Mouse (Mus musculus) intestine, postnatal 0 days (tissue): ENCODE measurements at regions not wholly inside any gene's neighbourhood (a gene's known extent, or its start where the extent isn't known, plus 50 kb on each side); places are given as distances from the start of the nearest gene placed in this dataset.

Experiments
- ATAC-seq: fragments of 200-750 bp; cut with Nextera tagmentation; 2 replicates; pipeline ENCODE4 v1.8.0; 2017; ENCODE audit warnings: mild to moderate bottlenecking, moderate TSS enrichment, moderate library complexity
- H3K27ac ChIP-seq: fragments of 300-500 bp; sonication (generic); 2 replicates; pipeline ENCODE4 v1.5.1; 2014; ENCODE audit warnings: mild to moderate bottlenecking, low read depth, low read length, moderate library complexity
- H3K27me3 ChIP-seq: fragments of 300-500 bp; sonication (generic); replicated peaks from 2 replicates; pipeline ENCODE4 v1.6.1; 2014; ENCODE audit warnings: low read length, mixed read lengths; ENCODE audit not compliant: control insufficient read depth, insufficient read depth
- H3K36me3 ChIP-seq: fragments of 300-500 bp; sonication (generic); 2 replicates; pipeline ENCODE4 v1.6.1; 2014; ENCODE audit warnings: mild to moderate bottlenecking, moderate library complexity; ENCODE audit not compliant: control insufficient read depth, insufficient read depth
- H3K4me1 ChIP-seq: fragments of 300-500 bp; sonication (generic); replicated peaks from 2 replicates; pipeline ENCODE4 v1.6.1; 2014; ENCODE audit warnings: antibody characterized with exemption, low read length, mixed read lengths; ENCODE audit not compliant: control insufficient read depth, insufficient read depth
- H3K4me2 ChIP-seq: fragments of 300-500 bp; sonication (generic); replicated peaks from 2 replicates; pipeline ENCODE4 v1.6.1; 2014; ENCODE audit warnings: low read depth, mild to moderate bottlenecking, moderate library complexity
- H3K4me3 ChIP-seq: fragments of 300-500 bp; sonication (generic); 2 replicates; pipeline ENCODE4 v1.5.1; 2014; ENCODE audit warnings: low read depth, low read length
- H3K9ac ChIP-seq: fragments of 300-500 bp; sonication (generic); 2 replicates; pipeline ENCODE4 v1.6.1; 2014; ENCODE audit warnings: mild to moderate bottlenecking, low read depth, low read length
- H3K9me3 ChIP-seq: fragments of 300-500 bp; sonication (generic); 2 replicates; pipeline ENCODE4 v1.6.1; 2016; ENCODE audit warnings: mixed run types; ENCODE audit not compliant: control insufficient read depth
- CTCF ChIP-seq: sonication (generic); IDR thresholded peaks from 2 replicates; pipeline ENCODE4 v1.5.1; 2016; ENCODE audit warnings: low read depth, mild to moderate bottlenecking, control low read depth, antibody characterized with exemption, moderate library complexity
- WGBS: fragments of 180-500 bp; shearing (Covaris S2); extraction: QIAGEN DNeasy Blood & Tissue Kit; methylation state at CpG from one replicate; pipeline ENCODE4 v1.1.7; 2014; 5-methylcytosine and 5-hydroxymethylcytosine counted together

DNA sequence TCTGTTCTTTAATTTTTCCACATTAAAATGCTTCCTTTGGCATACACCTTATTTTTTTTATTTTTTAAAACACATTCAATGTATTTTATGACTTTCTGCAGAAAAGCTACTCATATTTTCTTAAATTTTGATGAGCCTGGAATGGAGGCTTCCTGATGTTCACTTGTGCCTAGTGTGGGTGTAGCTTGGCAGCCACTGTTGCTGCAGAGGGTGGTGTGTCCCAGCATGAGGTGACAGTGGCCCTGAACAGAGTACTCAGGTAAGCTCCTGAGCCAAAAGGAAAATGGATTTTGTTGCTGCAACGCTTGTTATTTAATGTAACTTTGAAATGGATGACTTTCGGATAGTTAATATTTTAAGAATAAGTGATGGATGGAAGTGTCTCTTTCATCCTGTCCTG, 170.6 kb downstream of the Eipr1 start:
- Histone ChIP-seq H3K4me3 (no peak overlapping the region), H3K36me3 (no peaks in the 10 kb centered on the region), H3K27me3 (no peaks in the 10 kb centered on the region), H3K4me1 (no peaks in the 10 kb centered on the region), H3K4me2 (no peak overlapping the region), H3K27ac (no peak overlapping the region), H3K9ac (no peak overlapping the region), H3K9me3 (no peaks in the 10 kb centered on the region)
- WGBS: 94% methylated on average over 2 of the region's 2 CpGs
- ATAC-seq: no peak
- no peak for TF ChIP-seq CTCF

DNA sequence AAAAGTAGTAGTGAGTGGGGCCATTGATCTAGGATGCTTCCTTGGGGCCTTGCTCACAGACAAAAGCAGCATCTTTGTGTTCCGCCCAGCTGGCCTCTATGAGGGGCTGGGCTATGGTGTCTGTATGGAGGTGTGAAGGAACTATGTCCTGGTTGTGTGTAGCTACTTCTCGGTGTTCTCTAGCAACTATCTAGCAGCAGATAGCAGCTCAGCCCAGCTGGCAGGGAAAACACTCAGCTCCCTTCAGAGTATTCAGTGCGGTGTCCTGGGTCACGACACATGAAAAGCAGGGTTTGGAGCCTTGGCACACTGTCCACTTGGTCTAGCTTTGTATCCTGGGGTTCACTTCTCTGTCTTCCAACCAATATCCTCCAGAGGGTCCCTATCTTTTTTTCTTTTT, 173.6 kb downstream of the Eipr1 start:
- no peak overlapping the region for H3K4me2 ChIP-seq
- H3K27ac ChIP-seq: no peak overlapping the region
- no peaks in the 10 kb centered on the region for H3K36me3 ChIP-seq
- no peak overlapping the region for H3K9ac ChIP-seq
- no peaks in the 10 kb centered on the region for H3K27me3 ChIP-seq
- no peak for TF ChIP-seq CTCF
- H3K4me1 ChIP-seq: no peaks in the 10 kb centered on the region
- ATAC-seq: no peak
- 91% methylated on average over 4 of the region's 4 CpGs for WGBS
- H3K9me3 ChIP-seq: no peaks in the 10 kb centered on the region
- no peak overlapping the region for H3K4me3 ChIP-seq

DNA sequence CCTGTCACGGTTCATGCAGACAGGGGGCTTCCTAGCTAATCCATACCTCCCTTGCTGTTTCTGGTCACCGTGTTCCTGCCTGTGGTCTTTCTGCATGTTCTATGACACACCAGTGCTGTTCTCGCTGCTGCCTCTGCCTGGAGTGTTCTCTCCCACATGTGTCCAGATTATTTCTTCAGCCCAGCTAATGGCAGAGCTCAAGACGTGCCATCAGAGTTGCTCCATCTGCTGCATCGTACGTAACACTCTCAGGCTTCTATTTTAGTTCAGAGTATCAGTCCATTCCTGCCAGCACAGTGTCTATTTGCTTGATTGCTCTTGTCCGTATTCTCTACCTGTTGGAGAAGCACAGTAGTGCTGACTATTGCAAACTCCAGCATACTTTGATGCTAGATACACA, 188.3 kb downstream of the Eipr1 start:
- TF ChIP-seq CTCF: no peak
- Histone ChIP-seq H3K4me3 (no peak overlapping the region), H3K36me3 (no peaks in the 10 kb centered on the region), H3K4me1 (no peaks in the 10 kb centered on the region), H3K27ac (no peak overlapping the region), H3K4me2 (no peak overlapping the region), H3K27me3 (no peaks in the 10 kb centered on the region), H3K9me3 (no peaks in the 10 kb centered on the region), H3K9ac (no peak overlapping the region)
- no peak for ATAC-seq
- 79% methylated on average over 7 of the region's 7 CpGs for WGBS

- WGBS: 76% methylated on average over 9 of the region's 9 CpGs
- no peak overlapping the region for H3K9ac ChIP-seq
- TF ChIP-seq CTCF: no peak
Measured at GRCm38 (mm10) chr12:28948889-28949288, 197.3 kb downstream of the Eipr1 start.

GRCm38 (mm10) chr12:28949307-28949706, 197.7 kb downstream of the Eipr1 start:
- H3K27me3 ChIP-seq: no peaks in the 10 kb centered on the region
- H3K4me2 ChIP-seq: no peak overlapping the region
- no peak for TF ChIP-seq CTCF
- H3K36me3 ChIP-seq: no peaks in the 10 kb centered on the region
- no peaks in the 10 kb centered on the region for H3K9me3 ChIP-seq
- ATAC-seq: no peak
- no peak overlapping the region for H3K9ac ChIP-seq
- 76% methylated on average over 10 of the region's 10 CpGs for WGBS
- H3K4me3 ChIP-seq: no peak overlapping the region
- H3K27ac ChIP-seq: no peak overlapping the region
- no peaks in the 10 kb centered on the region for H3K4me1 ChIP-seq

More at GRCm38 (mm10) chr12:28948889-28949288, 197.3 kb downstream of the Eipr1 start:
- H3K36me3 ChIP-seq: no peaks in the 10 kb centered on the region
- no peaks in the 10 kb centered on the region for H3K27me3 ChIP-seq
- no peak overlapping the region for H3K4me3 ChIP-seq
- no peak overlapping the region for H3K27ac ChIP-seq
- ATAC-seq: no peak
- H3K9me3 ChIP-seq: no peaks in the 10 kb centered on the region
- H3K4me2 ChIP-seq: no peak overlapping the region
- no peaks in the 10 kb centered on the region for H3K4me1 ChIP-seq

DNA sequence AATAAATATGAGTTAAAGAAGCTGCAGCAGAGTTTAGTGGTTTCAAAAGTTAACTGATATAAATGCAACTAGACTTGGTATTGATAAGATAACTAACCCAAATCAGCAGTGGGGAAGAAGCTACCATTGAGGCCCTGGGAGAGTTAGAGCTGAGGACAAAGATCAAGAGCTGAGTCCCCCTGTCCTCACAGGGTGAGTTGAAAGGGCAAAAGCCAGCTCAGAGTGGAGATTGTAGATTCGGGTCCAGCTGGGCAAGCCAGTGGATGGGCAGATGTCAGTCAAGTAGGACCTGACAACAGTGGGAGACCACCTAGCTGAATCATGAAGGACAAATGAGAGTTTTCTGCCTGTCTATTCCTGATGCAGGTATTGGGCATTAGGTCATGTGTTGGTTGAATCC, 205.6 kb downstream of the Eipr1 start:
- no peak for ATAC-seq
- Histone ChIP-seq H3K9me3 (no peaks in the 10 kb centered on the region), H3K4me1 (no peaks in the 10 kb centered on the region), H3K27me3 (no peaks in the 10 kb centered on the region), H3K9ac (no peak overlapping the region), H3K4me3 (no peak overlapping the region), H3K27ac (no peak overlapping the region), H3K36me3 (no peaks in the 10 kb centered on the region), H3K4me2 (no peak overlapping the region)
- no peak for TF ChIP-seq CTCF
- WGBS: 79% methylated on average over 1 of the region's 1 CpGs

GRCm38 (mm10) chr12:28958661-28959060, 207.1 kb downstream of the Eipr1 start:
- H3K9ac ChIP-seq: no peak overlapping the region
- 83% methylated on average over 1 of the region's 1 CpGs for WGBS
- no peak overlapping the region for H3K4me3 ChIP-seq
- no peak for ATAC-seq
- H3K27ac ChIP-seq: no peak overlapping the region
- H3K36me3 ChIP-seq: no peaks in the 10 kb centered on the region
- no peaks in the 10 kb centered on the region for H3K27me3 ChIP-seq
- TF ChIP-seq CTCF: no peak
- H3K4me2 ChIP-seq: no peak overlapping the region
- H3K9me3 ChIP-seq: no peaks in the 10 kb centered on the region
- H3K4me1 ChIP-seq: no peaks in the 10 kb centered on the region
